Mouse (Mus musculus) MEL-GATA-1-ER (cell line): ENCODE data around the gene Gprc5b.

Experiments used
- DNase-seq: peaks from one replicate; pipeline ENCODE4 v3.0.0-alpha.2; 2012; ENCODE audit warnings: low read depth; ENCODE audit errors: extremely low read depth

The Gprc5b gene

GRCm38 (mm10) chr7:118953626-118954282 lies 41.3 kb downstream of the Gprc5b start:
- DNase-seq = no peak

- DNase-seq = no peak
These were observed 45.3 kb downstream of the Gprc5b start for GRCm38 (mm10) chr7:118949749-118950148.

GRCm38 (mm10) chr7:118948677-118949282 lies 46.2 kb downstream of the Gprc5b start:
- DNase-seq = no peak

GRCm38 (mm10) chr7:118947241-118947640 lies 47.8 kb downstream of the Gprc5b start:
- DNase-seq = no peak

GRCm38 (mm10) chr7:118944884-118945283 lies 50.1 kb downstream of the Gprc5b start:
- DNase-seq = no peak

- no peak for DNase-seq
These were observed 51.8 kb downstream of the Gprc5b start for GRCm38 (mm10) chr7:118943170-118943569.

- no peak for DNase-seq
These were observed 52.7 kb downstream of the Gprc5b start for GRCm38 (mm10) chr7:118942297-118942696.

- DNase-seq = peak; percentile 64
These were observed 57.3 kb downstream of the Gprc5b start for GRCm38 (mm10) chr7:118937469-118938387.

- no peak for DNase-seq
These were observed 58.2 kb downstream of the Gprc5b start for GRCm38 (mm10) chr7:118936844-118937243.

- DNase-seq = no peak
These were observed 59.7 kb downstream of the Gprc5b start for GRCm38 (mm10) chr7:118935306-118935705.

GRCm38 (mm10) chr7:118931502-118932395 lies 63.3 kb downstream of the Gprc5b start:
- no peak for DNase-seq

GRCm38 (mm10) chr7:118929601-118930311 lies 65.3 kb downstream of the Gprc5b start:
- no peak for DNase-seq

GRCm38 (mm10) chr7:118928916-118929315 lies 66.1 kb downstream of the Gprc5b start:
- DNase-seq = no peak

- DNase-seq = no peak
These were observed 66.7 kb downstream of the Gprc5b start for GRCm38 (mm10) chr7:118928316-118928715.

GRCm38 (mm10) chr7:118927279-118927678 lies 67.7 kb downstream of the Gprc5b start:
- DNase-seq = no peak

- DNase-seq = no peak
These were observed 68.3 kb downstream of the Gprc5b start for GRCm38 (mm10) chr7:118926516-118927260.

- no peak for DNase-seq
These were observed 69.5 kb downstream of the Gprc5b start for GRCm38 (mm10) chr7:118925547-118925946.

GRCm38 (mm10) chr7:118922441-118923202 lies 72.4 kb downstream of the Gprc5b start:
- DNase-seq = no peak
